In genomic region chr1:78658441-78659269, GRCm38 (mm10) we compare ENCODE assay signal across 8 mouse cellular contexts. TPM values are rescaled to one million over a fixed set of nuclear protein-coding genes. Genes with fewer than 3 reads are reported as not detected.
DNase-seq lines count a peak whose midpoint lies in the region; ATAC-seq and TF ChIP-seq lines count a peak whose summit lies in the region.

No protein-coding gene starts in this region.

- peak overlapping the region; percentile 99 for H3K4me3 ChIP-seq in gastrocnemius, adult 2 months
- peak overlapping the region; percentile 91 to 100 (median 98) for H3K4me3 ChIP-seq in CH12.LX (replicated peaks in 1 of 3; ENCODE audit: low read depth in 2 of 3, low read length in 2 of 3, poor library complexity in 1 of 3)
- peak overlapping the region; percentile 95 for H3K4me3 ChIP-seq in heart, postnatal 0 days (ENCODE audit: low read depth, low read length)
- H3K4me3 ChIP-seq in limb, embryonic 13.5 days: peak overlapping the region; percentile 92

- 2% methylated on average over 20 of the region's 20 CpGs for WGBS in heart, postnatal 0 days
- WGBS in limb, embryonic 13.5 days: under 1% methylated on average over 20 of the region's 20 CpGs

- H3K79me2 ChIP-seq in CH12.LX (replicated peaks; ENCODE audit: control insufficient read depth, extremely low read depth, insufficient read depth, poor library complexity, severe bottlenecking): peaks cover 19% of the 10 kb centered on the region

- ATAC-seq in heart, postnatal 0 days (ENCODE audit: insufficient read depth, low read depth): no peak
- no peak for ATAC-seq in limb, embryonic 13.5 days (ENCODE audit: low FRiP score, low read depth)

- intact Hi-C loops in gastrocnemius, adult 2 months (cut with DNase I): loop anchor here (5.0 kb wide), 1 partner anchor 46 kb away; no protein-coding TSS in a partner anchor
- intact Hi-C loops in gastrocnemius, postnatal 14 days (cut with DNase I; ENCODE audit: low total_unique reads): no loop called here

- no peak for TF ChIP-seq CTCF in gastrocnemius, adult 2 months (IDR thresholded peaks at IDR 0.05)
- no peak for TF ChIP-seq CTCF in CH12.LX (conservative IDR thresholded peaks at IDR 0.05 in 1 of 2, IDR thresholded peaks at IDR 0.05 in 1 of 2; ENCODE audit: low read depth in 2 of 2, low read length in 2 of 2)
- no peak for TF ChIP-seq CTCF in heart, postnatal 0 days (IDR thresholded peaks at IDR 0.05; ENCODE audit: low read depth)

- peaks cover 0 to 6% of the 10 kb centered on the region in 2 experiments for H3K36me3 ChIP-seq in CH12.LX (replicated peaks in 1 of 2; ENCODE audit: control insufficient read depth in 1 of 2, insufficient read depth in 1 of 2, low read length in 1 of 2)
- H3K36me3 ChIP-seq in heart, postnatal 0 days (replicated peaks; ENCODE audit: control insufficient read depth, insufficient read depth, low read length): no peaks in the 10 kb centered on the region
- H3K36me3 ChIP-seq in limb, embryonic 13.5 days: no peaks in the 10 kb centered on the region

- TF ChIP-seq EP300 in CH12.LX (IDR thresholded peaks at IDR 0.05; ENCODE audit: low read length): no peak
- no peak for TF ChIP-seq EP300 in heart, postnatal 0 days (IDR thresholded peaks at IDR 0.05; ENCODE audit: low read depth)

- TF ChIP-seq RAD21 in CH12.LX (IDR thresholded peaks at IDR 0.05; ENCODE audit: low read depth, low read length): no peak

- H3K9ac ChIP-seq in CH12.LX (ENCODE audit: insufficient read depth, low read depth): peak overlapping the region; percentile 88
- H3K9ac ChIP-seq in heart, postnatal 0 days (replicated peaks; ENCODE audit: low read depth, low read length): peak overlapping the region; percentile 93
- peak overlapping the region; percentile 97 for H3K9ac ChIP-seq in limb, embryonic 13.5 days

- DNase-seq in gastrocnemius, adult 2 months: no peak
- DNase-seq in gastrocnemius, postnatal 14 days: no peak
- DNase-seq in CH12.LX (ENCODE audit: extremely low read depth): no peak
- peak; percentile 19 to 21 for DNase-seq in cerebellum, postnatal 14 days
- no peak for DNase-seq in heart, postnatal 0 days (ENCODE audit: low spot score)
- DNase-seq in neural tube, embryonic 10.5 days (ENCODE audit: extremely low spot score, low spot score): peak; percentile 17
- DNase-seq in adrenal gland, postnatal 10 days: no peak

- in situ Hi-C loops in CH12.LX (cut with MboI; ENCODE audit: low pct_ligation_motif_present, low pct_unique_long_range_greater_than_20kb, low sequenced_read_pairs): no loop called here

- H3K27ac ChIP-seq in gastrocnemius, adult 2 months: peak overlapping the region; percentile 93
- H3K27ac ChIP-seq in CH12.LX (ENCODE audit: insufficient read depth, low read depth): no peak overlapping the region
- H3K27ac ChIP-seq in heart, postnatal 0 days (ENCODE audit: low read depth): peak overlapping the region; percentile 89
- peak overlapping the region; percentile 96 for H3K27ac ChIP-seq in limb, embryonic 13.5 days

- no peak for TF ChIP-seq POLR2A in CH12.LX (IDR thresholded peaks at IDR 0.05; ENCODE audit: low read depth, low read length)

- peak overlapping the region; percentile 88 for H3K4me2 ChIP-seq in CH12.LX (ENCODE audit: insufficient read depth, low read depth, poor library complexity, severe bottlenecking)
- H3K4me2 ChIP-seq in heart, postnatal 0 days (ENCODE audit: low read depth, low read length): peak overlapping the region; percentile 73
- H3K4me2 ChIP-seq in limb, embryonic 13.5 days (replicated peaks): peak overlapping the region; percentile 82

- H3K9me3 ChIP-seq in CH12.LX (replicated peaks; ENCODE audit: low read length): no peaks in the 10 kb centered on the region
- no peaks in the 10 kb centered on the region for H3K9me3 ChIP-seq in heart, postnatal 0 days (replicated peaks; ENCODE audit: control insufficient read depth, low read length)
- H3K9me3 ChIP-seq in limb, embryonic 13.5 days: no peaks in the 10 kb centered on the region

- dilution Hi-C loops in CH12.LX (cut with MboI; ENCODE audit: extremely low pct_ligation_motif_present, extremely low pct_unique_long_range_greater_than_20kb, low sequenced_read_pairs): no loop called here

- peaks cover 3 to 31% of the 10 kb centered on the region in 2 experiments for H3K4me1 ChIP-seq in CH12.LX (ENCODE audit: control insufficient read depth in 1 of 2, insufficient read depth in 2 of 2)
- H3K4me1 ChIP-seq in heart, postnatal 0 days (ENCODE audit: control insufficient read depth, insufficient read depth): peaks cover 21% of the 10 kb centered on the region
- peaks cover 48% of the 10 kb centered on the region for H3K4me1 ChIP-seq in limb, embryonic 13.5 days

- no peaks in the 10 kb centered on the region for H3K27me3 ChIP-seq in CH12.LX (replicated peaks)
- no peaks in the 10 kb centered on the region for H3K27me3 ChIP-seq in heart, postnatal 0 days (ENCODE audit: control insufficient read depth, insufficient read depth, low read length)
- no peaks in the 10 kb centered on the region for H3K27me3 ChIP-seq in limb, embryonic 13.5 days

TF ChIP-seq in CH12.LX, 34 proteins besides CTCF, POLR2A, EP300 and RAD21:
- no peak for TF ChIP-seq IRF4 (IDR thresholded peaks at IDR 0.05; ENCODE audit: low read depth, low read length)
- TF ChIP-seq NRF1 (IDR thresholded peaks at IDR 0.05; ENCODE audit: low read depth, low read length): no peak
- TF ChIP-seq JUN (IDR thresholded peaks at IDR 0.05; ENCODE audit: insufficient read depth, low read depth, low read length): no peak
- no peak for TF ChIP-seq ZC3H11A (IDR thresholded peaks at IDR 0.05; ENCODE audit: low read depth, low read length)
- TF ChIP-seq SIN3A (IDR thresholded peaks at IDR 0.05; ENCODE audit: low read length): no peak
- no peak for TF ChIP-seq ZKSCAN1 (IDR thresholded peaks at IDR 0.05; ENCODE audit: borderline replicate concordance, low read depth, low read length)
- TF ChIP-seq MYC (IDR thresholded peaks at IDR 0.05; ENCODE audit: low read depth, low read length): peak; percentile 25; the same call in 1 of the 2 replicates
- no peak for TF ChIP-seq PAX5 (IDR thresholded peaks at IDR 0.05; ENCODE audit: low read length)
- TF ChIP-seq HCFC1 (IDR thresholded peaks at IDR 0.05; ENCODE audit: low read depth, low read length): no peak
- no peak for TF ChIP-seq ELF1 (IDR thresholded peaks at IDR 0.05; ENCODE audit: low read depth, low read length)
- no peak for TF ChIP-seq MAX (IDR thresholded peaks at IDR 0.05; ENCODE audit: low read length)
- no peak; the same call in 1 of the 2 replicates for TF ChIP-seq MXI1 (IDR thresholded peaks at IDR 0.05; ENCODE audit: low read depth, low read length)
- TF ChIP-seq CHD1 (IDR thresholded peaks at IDR 0.05; ENCODE audit: low read depth, low read length): 0 out of 2 replicates have a peak, but pooled peaks have one; percentile 59
- TF ChIP-seq MAFK (IDR thresholded peaks at IDR 0.05; ENCODE audit: insufficient replicate concordance, low read length): no peak
- TF ChIP-seq JUND (conservative IDR thresholded peaks at IDR 0.05; ENCODE audit: low read depth, low read length): no peak

RNA-seq across cellular contexts. Expression of gene Utp14b, which starts 0.8 kb away (rescaled TPM):
- 1 to 10 TPM; 1.6 to 2.6 TPM for total RNA-seq in gastrocnemius, adult 2 months (2021)
- 1 to 10 TPM; 1.6 to 2.2 TPM for total RNA-seq in gastrocnemius, postnatal 14 days (2021)
- 6.9 and 8.9 TPM in 2 replicates for total RNA-seq in CH12.LX (2012; rRNA removed)
- 11.4 and 13.0 TPM in 2 replicates for total RNA-seq in CH12.LX (2014; rRNA removed)
- polyA plus RNA-seq in CH12.LX (2012; ENCODE audit: insufficient read length, low read depth): 10.4 and 11.0 TPM in 2 replicates
- total RNA-seq in heart, postnatal 0 days (2014; rRNA removed; ENCODE audit: low replicate concordance): 2.3 and 5.4 TPM in 2 replicates
- polyA plus RNA-seq in heart, postnatal 0 days (2015; fragmentation: Nextera tagmentation; extraction: Ambion mirVana): 0.74 and 0.94 TPM in 2 replicates
- polyA plus RNA-seq in limb, embryonic 13.5 days (2015; fragmentation: Nextera tagmentation; extraction: Ambion mirVana): 4.3 and 4.4 TPM in 2 replicates
- total RNA-seq in adrenal gland, postnatal 10 days (2021): 1 to 10 TPM; 3.7 to 4.4 TPM

RNA-seq across cellular contexts. Expression of gene Acsl3, which starts 1.0 kb away (rescaled TPM):
- total RNA-seq in gastrocnemius, adult 2 months (2021): 10 to 100 TPM in 1 of 2 experiments, 1 to 10 TPM in 1; 7.3 to 21.1 TPM
- 10 to 100 TPM in 1 of 2 experiments, 1 to 10 TPM in 1; 7.0 to 10.0 TPM for total RNA-seq in gastrocnemius, postnatal 14 days (2021)
- total RNA-seq in CH12.LX (2012; rRNA removed) (19.0 and 21.4 TPM in 2 replicates), CH12.LX (2014; rRNA removed) (55.4 and 57.5 TPM in 2 replicates)
- polyA plus RNA-seq in CH12.LX (2012; ENCODE audit: insufficient read length, low read depth): 24.9 and 25.3 TPM in 2 replicates
- total RNA-seq in heart, postnatal 0 days (2014; rRNA removed; ENCODE audit: low replicate concordance): 66.2 and 117 TPM in 2 replicates
- polyA plus RNA-seq in heart, postnatal 0 days (2015; fragmentation: Nextera tagmentation; extraction: Ambion mirVana): 42.8 and 47.5 TPM in 2 replicates
- 76.8 and 83.2 TPM in 2 replicates for polyA plus RNA-seq in limb, embryonic 13.5 days (2015; fragmentation: Nextera tagmentation; extraction: Ambion mirVana)
- 10 to 100 TPM; 14.7 to 19.8 TPM for total RNA-seq in adrenal gland, postnatal 10 days (2021)

Comparison
In these comparisons a context has a peak if more than half of its experiments do, and no peak if none do; other contexts are left out.
1. DNase-seq: peak in cerebellum, postnatal 14 days (2 of 2) and neural tube, embryonic 10.5 days (single experiment); none in gastrocnemius, adult 2 months (single experiment), gastrocnemius, postnatal 14 days (single experiment), CH12.LX (single experiment), heart, postnatal 0 days (single experiment) and adrenal gland, postnatal 10 days (single experiment).
2. Peak in every context shown above with its lines, with median percentiles within 50 percentile points of each other: H3K4me3 ChIP-seq, H3K4me2 ChIP-seq and H3K9ac ChIP-seq.